Mouse (Mus musculus) ovary, postnatal 10 days (tissue): ENCODE measurements around the gene Zfp951.
"Not testable (repeated sequence)": the region's sequence is repeated elsewhere in the genome, so short reads cannot be mapped to it uniquely, and the experiment has no call there.

Experiments
- DNase-seq: peaks from one replicate; pipeline ENCODE4 v3.0.0; 2022; ENCODE audit warnings: low spot score

The Zfp951 gene

GRCm38 (mm10) chr5:104859962-104860525 lies at the start of gene Zfp951:
TSS of gene Zfp951 (minus strand) at chr5:104860070.
- DNase-seq = peak; percentile 9

DNA sequence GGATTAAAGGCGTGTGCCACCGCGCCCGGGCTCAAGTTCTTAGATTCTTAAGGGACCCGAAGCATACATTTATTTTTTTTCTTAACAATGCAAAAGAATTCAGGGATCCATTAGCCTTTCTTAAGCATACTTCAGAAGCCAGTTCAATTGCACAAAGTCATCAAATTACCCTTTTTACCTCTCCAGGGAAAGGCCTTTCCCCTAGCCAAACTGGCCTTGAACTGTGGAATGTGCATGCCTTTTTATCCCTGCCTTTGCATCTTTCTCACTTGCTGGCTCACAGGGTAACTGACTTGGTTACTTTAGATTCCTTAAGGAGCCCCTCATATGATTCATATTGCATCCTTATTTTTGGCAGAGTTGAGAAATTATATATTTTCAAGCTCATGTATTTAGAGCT lies 46.7 kb upstream of the Zfp951 start:
- DNase-seq = not testable (repeated sequence)

DNA sequence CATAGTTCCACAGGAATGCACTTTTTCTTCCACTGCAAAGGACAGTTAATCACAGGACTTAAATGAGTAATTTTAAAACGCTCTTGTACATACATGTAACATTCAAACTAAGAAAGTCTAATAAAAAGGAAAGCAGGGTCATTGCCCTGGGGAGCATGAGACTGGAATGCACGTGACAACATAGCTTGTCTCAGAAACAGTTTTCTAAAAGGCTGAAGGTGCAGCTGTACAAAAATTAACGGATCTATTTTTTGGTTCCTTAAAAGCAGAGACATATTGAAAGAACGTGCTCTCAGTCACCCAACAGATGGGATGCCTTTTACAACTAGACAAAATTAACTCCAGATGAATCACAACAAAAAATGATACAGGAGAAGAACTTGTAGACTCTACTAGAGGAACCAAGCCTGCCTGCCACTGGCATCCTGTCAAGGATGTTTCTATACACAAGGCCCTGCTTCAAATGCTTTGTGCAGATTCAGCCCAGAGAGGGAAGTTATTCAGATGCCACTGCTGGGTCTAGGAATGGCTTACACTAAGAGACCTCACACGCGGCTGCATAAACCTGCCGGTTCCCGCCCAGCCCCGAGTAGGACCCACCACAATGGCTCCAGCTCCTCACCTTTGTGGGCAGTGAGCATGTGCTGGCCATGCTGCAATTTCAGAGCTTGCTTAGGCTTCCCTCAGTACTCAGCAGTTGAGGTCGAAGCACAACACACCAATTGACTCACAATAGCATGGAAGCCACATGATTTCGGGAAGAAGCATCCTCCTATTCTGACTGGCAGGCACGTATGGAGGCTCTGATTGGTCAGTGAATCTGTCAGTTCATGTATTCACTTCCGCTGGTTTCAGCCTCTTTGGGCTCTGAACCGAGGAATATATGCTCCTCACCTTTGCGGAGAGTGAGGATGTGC lies 567 bp downstream of the Zfp951 start:
- not testable (repeated sequence) for DNase-seq

GRCm38 (mm10) chr5:104854546-104854945 lies 5.3 kb downstream of the Zfp951 start:
- not testable (repeated sequence) for DNase-seq

- no peak for DNase-seq
Measured at GRCm38 (mm10) chr5:104833330-104833729, 26.5 kb downstream of the Zfp951 start.

- no peak for DNase-seq
Measured at GRCm38 (mm10) chr5:104829611-104830010, 30.3 kb downstream of the Zfp951 start.

- not testable (repeated sequence) for DNase-seq
Measured at GRCm38 (mm10) chr5:104770138-104770537, 89.7 kb downstream of the Zfp951 start.
